Mouse (Mus musculus) activated CD4-positive, CD25-positive, alpha-beta regulatory T cell, adult 9 weeks (primary cell): Measurements from ENCODE around the gene Kat8. TPM values are rescaled to one million over a fixed set of nuclear protein-coding genes. Genes with fewer than 3 reads are reported as not detected.

Experiments used
- polyA plus RNA-seq: library from polyadenylated mRNA; unstranded; fragments of 100-300 nt; shearing (Covaris generic); gene quantifications from one replicate; pipeline ENCODE4 v1.2.1, GENCODE M21; 2017

Kat8 gene
- 51.7 TPM for polyA plus RNA-seq

DNA sequence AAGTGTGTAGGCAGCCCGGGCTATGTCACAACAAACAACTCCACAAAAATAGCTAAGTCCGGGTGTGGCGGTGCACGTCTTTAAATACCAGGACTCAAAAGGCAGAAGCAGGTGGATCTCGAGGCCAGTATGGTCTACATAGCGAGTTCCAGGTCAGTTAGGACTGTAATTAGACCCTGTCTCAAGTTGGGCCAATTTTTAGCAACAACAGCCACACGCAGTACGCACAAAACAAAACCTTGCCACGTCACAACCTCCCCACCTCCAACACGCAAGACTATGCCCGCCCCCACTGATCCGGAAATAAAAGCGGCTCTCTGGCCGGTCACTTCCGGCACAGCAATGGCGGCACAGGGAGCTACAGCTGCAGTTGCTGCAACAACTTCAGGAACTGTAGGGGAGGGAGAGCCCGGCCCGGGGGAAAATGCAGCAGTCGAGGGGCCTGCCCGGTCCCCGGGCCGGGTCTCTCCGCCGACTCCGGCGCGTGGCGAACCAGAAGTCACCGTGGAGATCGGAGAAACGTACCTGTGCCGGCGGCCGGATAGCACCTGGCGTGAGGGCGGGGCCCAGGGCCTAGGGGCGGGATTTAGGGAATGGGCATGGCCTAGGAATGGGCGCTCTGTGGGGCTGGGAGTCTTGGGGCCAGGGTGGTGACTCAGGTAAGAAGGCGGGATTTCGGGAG lies at the start of gene Kat8:
Gene Kat8 (plus strand): TSS at position 327 of the 682 bp plus-strand sequence.

DNA sequence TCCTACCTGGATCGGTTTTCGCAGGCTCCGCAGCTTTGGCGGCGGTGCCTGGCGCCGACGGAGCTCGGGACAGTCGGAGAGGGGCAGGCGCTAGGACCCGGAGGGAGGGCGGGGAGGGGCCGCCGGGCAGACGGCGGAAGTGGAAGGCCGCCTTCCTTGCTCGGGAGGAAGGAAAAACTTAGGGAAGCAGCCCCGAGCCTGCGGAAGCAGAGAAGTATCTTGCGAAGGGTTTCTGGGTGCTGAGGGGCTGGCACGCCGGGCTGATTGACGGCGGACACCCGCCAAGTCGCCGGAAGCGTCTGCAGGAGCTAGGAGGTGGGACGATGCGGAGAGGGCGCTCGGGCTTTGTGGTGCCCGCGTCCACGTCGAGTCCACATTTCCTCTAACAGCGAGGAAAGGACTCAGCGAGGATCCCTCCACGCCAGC lies 36.3 kb upstream of the Kat8 start, which contains the start of gene Zfp646:
Gene Zfp646 (plus strand): TSS at position 181 of the 426 bp plus-strand sequence.

DNA sequence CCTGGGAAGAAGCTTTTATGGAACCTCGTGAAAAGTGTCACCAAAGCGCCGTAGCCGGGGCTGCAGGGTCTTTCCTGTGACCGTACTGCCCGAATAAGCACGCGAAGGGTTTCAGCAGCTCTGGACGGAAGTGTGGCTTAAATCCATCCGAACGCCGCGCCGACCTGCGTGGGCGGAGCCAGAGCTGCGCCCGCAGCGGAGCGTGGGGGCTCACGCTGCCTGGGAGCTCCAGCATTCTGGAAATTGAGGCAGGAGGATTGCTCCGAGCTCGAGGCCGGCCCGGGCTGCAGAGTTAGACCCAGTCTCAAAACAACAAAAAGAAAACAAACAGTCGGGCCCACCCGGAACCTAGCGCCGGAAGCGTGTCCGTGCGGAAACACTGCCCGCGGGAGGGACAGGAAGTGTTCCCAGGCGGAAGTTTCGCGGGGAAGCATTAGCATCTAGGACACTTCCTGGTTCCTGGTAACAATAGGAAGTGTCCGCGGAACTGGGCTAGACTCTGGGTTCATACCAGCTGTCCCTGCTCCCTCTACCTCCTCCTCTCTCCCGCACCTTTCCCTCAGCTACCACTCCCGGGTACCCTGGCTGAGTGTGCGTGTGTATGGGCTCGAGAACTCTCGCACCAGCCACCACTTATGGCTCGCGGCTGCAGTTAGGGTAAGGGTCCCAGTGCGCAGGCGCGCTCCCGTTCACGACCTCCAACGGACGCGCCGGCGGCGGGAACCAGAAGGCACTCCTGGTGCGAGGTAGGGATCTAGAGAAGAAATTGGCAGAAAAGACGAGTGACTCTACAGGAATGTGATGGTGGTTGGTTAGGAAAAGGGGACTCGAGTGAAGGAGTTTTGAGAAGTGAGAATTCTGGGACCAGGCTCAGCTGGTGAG lies 35.6 kb upstream of the Kat8 start, which contains the start of gene Zfp668:
Gene Zfp668 (minus strand): TSS at position 362 of the 882 bp plus-strand sequence.

DNA sequence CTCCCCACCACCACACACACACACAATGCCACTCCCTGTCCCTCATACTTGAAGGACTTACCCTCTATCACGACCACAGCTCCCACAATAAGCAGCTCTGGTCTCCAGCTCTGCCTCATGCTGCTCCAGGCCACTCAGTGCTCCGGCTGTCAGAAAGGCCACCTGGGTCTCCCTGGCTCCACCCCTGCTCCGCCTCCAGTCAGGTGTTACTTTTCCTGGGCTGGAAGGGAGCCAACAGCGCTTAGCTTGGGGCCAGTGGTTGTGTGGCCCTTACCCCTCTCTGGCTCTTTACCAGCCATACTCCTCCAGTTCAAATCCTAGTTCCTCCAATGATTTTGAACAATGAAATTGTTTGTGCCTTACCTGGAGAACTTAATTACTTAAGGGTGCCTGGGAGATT lies 21.5 kb upstream of the Kat8 start, which contains the start of gene Prss53:
Gene Prss53 (minus strand): TSS at position 173 of the 400 bp plus-strand sequence.

DNA sequence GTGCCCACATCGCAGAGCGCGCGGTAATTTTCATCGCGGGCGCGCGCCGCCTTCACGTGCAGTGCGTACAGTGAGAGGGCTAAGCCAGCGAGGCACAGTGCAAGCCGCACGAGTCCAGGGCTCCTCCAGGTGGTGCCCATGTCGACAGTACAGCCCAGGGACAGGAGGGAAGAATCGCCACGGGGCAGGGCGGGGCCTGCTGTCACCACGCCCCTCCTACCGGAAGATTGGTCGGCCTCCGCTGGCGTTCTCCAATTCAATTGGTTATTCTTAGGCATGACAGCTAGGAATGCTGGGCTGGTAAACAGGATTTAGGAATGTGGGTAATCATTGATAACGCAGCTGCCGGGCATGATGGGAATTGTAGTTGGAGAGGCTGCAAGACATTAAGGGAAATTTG lies 16.9 kb upstream of the Kat8 start, which contains the start of the genes Gm21974 and Vkorc1:
Gene Gm21974 (minus strand): TSS at position 13 of the 400 bp plus-strand sequence.
Gene Vkorc1 (minus strand): TSS at position 176 of the 400 bp plus-strand sequence.

DNA sequence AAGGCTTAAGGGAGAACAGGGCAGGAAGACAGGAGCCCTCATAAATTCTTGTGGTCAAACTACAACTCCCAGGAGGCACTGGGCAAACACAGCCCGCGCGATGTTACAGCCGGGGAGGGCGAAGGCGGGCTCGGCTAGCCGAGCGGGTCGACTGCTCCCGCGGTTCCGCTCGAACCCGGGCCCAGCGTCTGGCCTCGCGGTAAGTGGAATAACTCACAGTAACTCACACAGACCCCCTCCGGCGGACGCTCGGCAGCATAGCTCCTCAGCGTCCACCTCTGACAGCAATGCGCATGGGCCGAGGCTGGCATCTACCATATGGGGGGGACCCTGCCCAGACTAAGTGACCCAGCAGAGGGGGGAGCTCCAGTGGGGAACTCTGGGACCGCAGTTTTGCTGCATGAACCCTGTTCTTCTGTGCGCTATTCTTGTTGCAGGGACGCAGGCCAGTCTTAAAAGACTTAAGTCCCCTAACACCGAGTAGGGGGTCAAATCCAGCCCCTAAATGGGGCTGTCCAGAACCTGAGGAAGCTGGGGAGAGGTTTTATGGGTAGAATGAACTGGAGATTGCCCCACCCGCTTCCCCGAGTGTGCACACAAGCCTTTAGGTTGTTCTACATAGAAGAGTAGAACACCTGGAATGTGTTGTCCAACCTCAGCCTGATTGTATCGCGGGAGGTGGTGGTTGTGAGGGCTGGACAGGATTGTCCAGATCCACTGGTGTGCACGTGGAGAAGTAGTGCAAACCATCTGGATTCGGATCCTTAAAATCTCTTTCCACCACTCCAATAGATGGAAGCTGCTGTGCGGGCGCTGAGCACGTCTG lies 8.1 kb upstream of the Kat8 start, which contains the start of gene Bckdk:
Gene Bckdk (plus strand): TSS at position 112 of the 826 bp plus-strand sequence.

DNA sequence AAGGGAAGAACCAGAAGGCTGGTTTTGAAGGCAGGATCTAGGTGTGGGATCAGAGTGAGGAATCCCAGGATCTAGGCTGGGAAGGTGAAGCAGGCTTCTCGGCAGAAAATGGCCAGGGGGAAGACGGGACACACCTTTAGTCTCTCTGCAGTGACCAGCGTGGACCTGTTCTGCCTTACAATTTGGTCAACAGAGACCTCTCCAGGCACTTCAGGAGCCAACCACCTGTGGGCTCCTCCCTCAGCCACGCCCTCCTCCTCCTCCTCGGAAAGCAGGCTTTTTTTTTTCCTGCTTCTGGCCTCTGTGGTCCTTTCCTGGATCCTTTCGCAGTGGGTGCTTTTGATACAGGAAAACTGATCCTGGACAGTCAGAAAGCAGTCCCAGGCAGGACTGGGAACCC lies 17.6 kb downstream of the Kat8 start, which contains the start of gene Prss8:
Gene Prss8 (minus strand): TSS at position 182 of the 400 bp plus-strand sequence.

DNA sequence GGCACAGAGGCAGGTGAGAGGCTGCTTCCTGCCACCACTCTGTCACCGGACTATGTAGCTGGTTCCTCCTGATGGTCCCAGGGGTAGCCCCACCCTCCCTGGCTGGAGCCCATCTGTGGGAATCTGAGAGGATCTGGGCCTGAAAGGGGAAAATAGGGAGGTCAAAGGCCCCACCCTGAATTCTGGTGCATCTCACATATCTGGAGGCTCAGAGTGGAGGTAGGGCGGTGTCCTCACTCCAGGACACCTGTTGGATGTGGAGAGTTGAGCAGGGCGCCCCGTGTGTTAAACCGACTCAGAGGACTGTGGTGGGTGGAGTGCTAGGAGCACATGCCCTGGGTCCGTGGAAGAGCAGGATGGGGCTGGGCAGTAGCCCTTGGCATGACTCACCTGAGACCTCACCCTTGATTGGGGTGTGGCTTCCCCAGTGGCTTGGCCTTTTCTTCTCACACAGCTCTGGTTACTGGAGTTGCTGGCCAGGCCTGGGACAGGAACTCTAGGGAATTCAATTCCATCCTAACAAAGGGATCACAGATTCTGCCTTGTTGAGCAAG lies 34.2 kb downstream of the Kat8 start, which contains the start of gene Prss36:
Gene Prss36 (minus strand): TSS at position 256 of the 554 bp plus-strand sequence.

DNA sequence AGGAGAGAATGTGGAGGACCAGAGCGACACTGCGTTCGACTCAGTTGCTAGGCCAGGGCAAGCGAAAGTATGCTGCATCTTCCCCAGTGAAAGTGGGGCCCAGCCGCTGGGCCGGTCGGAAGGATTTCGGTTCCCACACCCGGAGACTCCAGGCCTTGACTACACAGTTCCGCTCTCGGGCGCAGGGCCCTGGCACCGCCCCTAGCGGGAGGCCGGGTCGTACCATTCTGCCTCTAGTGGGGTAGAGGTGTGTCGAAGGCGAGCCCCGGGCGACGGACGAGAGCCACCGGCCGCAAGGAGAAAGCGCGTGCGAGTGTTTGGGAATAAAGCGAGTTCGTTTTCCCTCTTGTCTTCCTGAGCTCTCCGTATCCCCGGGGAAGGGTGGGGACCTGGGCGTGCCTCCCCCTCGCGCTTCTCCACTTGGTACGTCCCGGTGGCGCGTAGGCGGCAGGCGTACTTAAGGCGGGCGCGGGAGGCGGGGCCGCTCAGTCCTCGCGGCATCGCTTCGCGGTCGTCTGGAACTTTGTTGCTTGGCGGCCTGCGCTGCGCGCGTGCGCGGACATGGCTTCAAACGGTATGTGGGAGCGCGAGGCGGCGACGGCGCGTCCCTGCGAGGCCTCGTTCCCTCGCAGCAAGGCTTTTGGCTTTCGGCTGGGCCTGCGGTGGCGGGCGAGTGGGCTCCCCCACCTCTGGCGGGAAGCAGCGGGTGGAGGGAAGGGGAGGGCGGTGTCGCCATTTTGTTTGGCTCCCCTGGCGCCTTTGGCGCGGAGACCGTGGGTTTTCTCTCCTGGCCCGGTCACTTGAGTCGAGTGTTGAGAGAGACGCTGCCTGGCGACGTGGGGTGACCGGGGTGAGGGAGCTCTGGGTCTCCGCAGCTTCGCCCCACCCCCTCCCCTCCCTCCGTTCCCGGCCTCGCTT lies 54.9 kb downstream of the Kat8 start, which contains the start of gene Fus:
Gene Fus (plus strand): TSS at position 454 of the 918 bp plus-strand sequence.

Other genes starting within 250 kb of the Kat8 start
- 20.6 TPM for gene Bcl7c, start 203.6 kb upstream of the Kat8 start, polyA plus RNA-seq
- not detected for gene Ctf1, start 199.8 kb upstream of the Kat8 start, polyA plus RNA-seq
- not detected for gene Ctf2, start 180.3 kb upstream of the Kat8 start, polyA plus RNA-seq
- 0.89 TPM for gene Fbxl19, start 168.0 kb upstream of the Kat8 start, polyA plus RNA-seq
- 32.8 TPM for gene Orai3, start 142.7 kb upstream of the Kat8 start, polyA plus RNA-seq
- 1.5 TPM for gene Setd1a, start 135.8 kb upstream of the Kat8 start, polyA plus RNA-seq
- not detected for gene Gm49388, start 126.9 kb upstream of the Kat8 start, polyA plus RNA-seq
- 4.9 TPM for gene Hsd3b7, start 111.9 kb upstream of the Kat8 start, polyA plus RNA-seq
- 168 TPM for gene Stx4a, start 88.2 kb upstream of the Kat8 start, polyA plus RNA-seq
- gene Stx1b, start 88.0 kb upstream of the Kat8 start, polyA plus RNA-seq: not detected
- 65.1 TPM for gene Zfp646, start 36.3 kb upstream of the Kat8 start, polyA plus RNA-seq
- 21.6 TPM for gene Zfp668, start 35.7 kb upstream of the Kat8 start, polyA plus RNA-seq
- gene Prss53, start 21.5 kb upstream of the Kat8 start, polyA plus RNA-seq: 0.81 TPM
- gene Gm21974, start 17.1 kb upstream of the Kat8 start, polyA plus RNA-seq: not detected
- gene Vkorc1, start 16.9 kb upstream of the Kat8 start, polyA plus RNA-seq: 54.2 TPM
- 52.5 TPM for gene Bckdk, start 8.4 kb upstream of the Kat8 start, polyA plus RNA-seq
- gene Prss8, start 17.6 kb downstream of the Kat8 start, polyA plus RNA-seq: not detected
- gene Prss36, start 34.2 kb downstream of the Kat8 start, polyA plus RNA-seq: 5.0 TPM
- gene Fus, start 54.9 kb downstream of the Kat8 start, polyA plus RNA-seq: 135 TPM
- gene Pycard, start 81.4 kb downstream of the Kat8 start, polyA plus RNA-seq: 339 TPM
- not detected for gene Trim72, start 91.4 kb downstream of the Kat8 start, polyA plus RNA-seq
- 1.3 TPM for gene Itgam, start 150.1 kb downstream of the Kat8 start, polyA plus RNA-seq
- not detected for gene Gm49368, start 150.2 kb downstream of the Kat8 start, polyA plus RNA-seq
- gene Itgax, start 217.0 kb downstream of the Kat8 start, polyA plus RNA-seq: 0.87 TPM
- 2.4 TPM for gene Itgad, start 241.9 kb downstream of the Kat8 start, polyA plus RNA-seq